Mouse (Mus musculus) E14TG2a.4 (cell line): ENCODE data around the gene Uggt2.

Experiments
- CTCF ChIP-seq: conservative IDR thresholded peaks from 2 replicates; pipeline ENCODE4 v1.5.1; 2014; ENCODE audit warnings: low read length
- NANOG ChIP-seq: IDR thresholded peaks from 2 replicates; pipeline ENCODE4 v1.6.1; 2014; ENCODE audit warnings: borderline replicate concordance, low read length, mixed read lengths
- POU5F1 ChIP-seq: IDR thresholded peaks from 2 replicates; pipeline ENCODE4 v1.6.1; 2014; ENCODE audit warnings: low read length, borderline replicate concordance

- no peak for TF ChIP-seq CTCF
- TF ChIP-seq POU5F1: no peak
- TF ChIP-seq NANOG: no peak
These were observed 115.1 kb downstream of the Uggt2 start for GRCm38 (mm10) chr14:118984161-118984560.
